Mouse (Mus musculus): ENCODE measurements around the gene Lrp11.

Gene Lrp11

DNA sequence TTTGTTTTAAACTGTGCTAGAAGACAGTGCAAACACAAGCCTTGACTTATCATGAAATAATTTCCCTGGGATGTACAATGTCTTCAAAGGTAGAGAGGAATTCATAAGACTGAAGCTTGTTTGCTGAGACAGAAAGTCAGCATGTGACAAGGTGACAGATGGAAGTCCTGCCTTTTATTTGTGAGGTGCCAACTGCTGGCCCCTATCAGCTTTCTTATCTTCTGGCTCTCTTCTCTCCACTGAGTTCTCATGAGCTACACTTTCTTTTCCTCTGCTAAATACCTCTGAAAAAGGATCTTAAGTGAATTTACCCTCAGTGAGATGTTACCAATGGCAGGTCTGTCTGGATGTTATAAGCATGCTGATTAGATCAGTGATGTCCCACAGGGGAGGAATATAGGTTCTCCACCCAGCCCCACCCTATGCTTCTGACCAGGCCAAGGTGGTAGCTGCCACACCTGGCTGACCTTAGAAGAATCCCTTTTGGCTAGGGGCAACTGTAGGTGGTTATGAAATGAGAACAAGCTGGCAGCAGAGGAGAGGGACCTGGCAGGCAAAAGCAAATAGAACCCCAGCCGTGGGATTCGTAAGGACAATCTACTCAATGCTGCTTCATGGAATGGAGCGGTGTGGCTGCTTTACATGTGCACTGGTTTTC, 34.4 kb downstream of the Lrp11 start:
- DNase-seq (ENCODE audit: low spot score in 2 of 2): no peak

DNA sequence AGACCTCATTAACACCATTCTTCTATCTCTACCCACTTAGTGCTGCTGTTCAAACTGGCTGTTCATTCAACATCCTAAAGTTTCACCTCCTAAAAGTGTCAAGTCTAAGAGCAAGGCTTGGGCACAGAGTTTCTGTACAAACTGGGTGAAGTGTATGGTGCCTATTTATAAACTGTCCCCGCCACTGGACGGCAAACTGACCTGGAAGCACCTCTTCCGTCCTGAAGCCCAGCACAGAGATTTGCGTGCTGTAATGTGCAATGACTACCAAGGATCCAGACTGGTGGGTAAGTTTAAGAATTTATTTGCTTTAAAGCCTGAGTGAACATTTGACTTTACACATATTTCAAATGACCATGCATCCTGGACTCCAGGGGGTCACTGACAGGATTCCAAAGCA, 39.5 kb downstream of the Lrp11 start:
- DNase-seq (ENCODE audit: low spot score in 2 of 2): no peak

- DNase-seq (ENCODE audit: low spot score in 2 of 2): no peak
Measured at GRCm38 (mm10) chr10:7630286-7630685, 40.7 kb downstream of the Lrp11 start.

DNA sequence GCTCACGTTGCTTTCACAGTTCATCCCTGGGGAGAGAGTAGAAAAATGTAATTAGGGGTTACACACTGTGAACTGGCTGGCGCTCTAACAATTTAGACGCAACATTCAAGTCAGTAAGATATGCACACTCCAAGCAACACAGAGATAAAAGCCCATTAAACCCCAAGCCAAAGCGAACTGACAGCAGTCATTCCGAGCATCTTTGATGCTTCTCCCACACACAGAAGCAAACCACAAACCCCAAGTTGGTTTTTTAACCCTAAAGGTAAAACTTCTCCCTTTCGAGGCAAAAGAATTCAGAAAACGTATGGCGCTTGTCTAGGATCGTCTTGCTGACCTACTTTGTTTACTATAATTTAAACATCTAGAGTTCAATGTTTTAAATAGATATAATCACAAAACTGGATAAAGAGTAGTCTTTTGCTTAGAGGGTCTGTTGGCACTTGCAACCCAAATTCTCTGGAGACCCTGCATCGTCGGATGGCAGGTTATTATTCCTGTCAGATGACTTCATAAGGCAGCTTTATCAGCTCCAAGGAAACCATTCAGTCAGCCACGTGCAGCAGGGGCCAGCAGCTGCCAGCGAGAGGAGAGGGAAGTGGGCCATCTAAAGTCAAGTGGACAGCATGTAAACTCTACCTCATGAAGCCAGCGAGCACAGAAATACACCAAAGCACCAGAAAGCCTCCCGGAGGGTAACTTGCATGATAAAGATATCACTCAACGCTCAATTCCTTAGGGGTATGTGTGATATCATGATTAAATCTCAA, 41.5 kb downstream of the Lrp11 start:
- no peak for DNase-seq (ENCODE audit: low spot score in 2 of 2)

GRCm38 (mm10) chr10:7640366-7640765, 50.8 kb downstream of the Lrp11 start:
- DNase-seq (ENCODE audit: low spot score in 2 of 2): no peak

GRCm38 (mm10) chr10:7645911-7646310, 56.3 kb downstream of the Lrp11 start:
- no peak for DNase-seq (ENCODE audit: low spot score in 2 of 2)

GRCm38 (mm10) chr10:7649059-7649458, 59.5 kb downstream of the Lrp11 start:
- DNase-seq (ENCODE audit: low spot score in 2 of 2): no peak

DNA sequence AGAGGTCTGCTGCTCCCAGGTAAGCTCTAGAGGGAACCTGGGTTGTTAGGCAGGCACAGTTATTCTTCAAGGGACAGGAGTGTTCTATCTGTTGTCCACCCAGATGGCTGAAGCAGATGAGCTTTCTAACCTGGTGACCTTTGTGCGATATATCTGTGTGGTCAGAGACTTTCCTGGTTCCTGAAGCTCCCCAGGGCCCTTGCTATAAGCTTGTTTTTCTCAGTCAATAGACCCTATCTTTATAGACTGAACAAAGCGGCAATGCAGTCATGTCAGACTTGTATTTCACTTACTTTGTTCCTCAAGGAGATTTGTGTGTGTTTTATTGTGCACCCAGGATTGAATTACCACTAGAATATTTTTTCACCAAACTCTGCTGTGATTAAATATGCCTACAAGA, 61.5 kb downstream of the Lrp11 start:
- DNase-seq (ENCODE audit: low spot score in 2 of 2): no peak

GRCm38 (mm10) chr10:7662471-7663141, 73.0 kb downstream of the Lrp11 start:
- DNase-seq (ENCODE audit: low spot score in 2 of 2): peak in 1 of 2 experiments; percentile 39

DNA sequence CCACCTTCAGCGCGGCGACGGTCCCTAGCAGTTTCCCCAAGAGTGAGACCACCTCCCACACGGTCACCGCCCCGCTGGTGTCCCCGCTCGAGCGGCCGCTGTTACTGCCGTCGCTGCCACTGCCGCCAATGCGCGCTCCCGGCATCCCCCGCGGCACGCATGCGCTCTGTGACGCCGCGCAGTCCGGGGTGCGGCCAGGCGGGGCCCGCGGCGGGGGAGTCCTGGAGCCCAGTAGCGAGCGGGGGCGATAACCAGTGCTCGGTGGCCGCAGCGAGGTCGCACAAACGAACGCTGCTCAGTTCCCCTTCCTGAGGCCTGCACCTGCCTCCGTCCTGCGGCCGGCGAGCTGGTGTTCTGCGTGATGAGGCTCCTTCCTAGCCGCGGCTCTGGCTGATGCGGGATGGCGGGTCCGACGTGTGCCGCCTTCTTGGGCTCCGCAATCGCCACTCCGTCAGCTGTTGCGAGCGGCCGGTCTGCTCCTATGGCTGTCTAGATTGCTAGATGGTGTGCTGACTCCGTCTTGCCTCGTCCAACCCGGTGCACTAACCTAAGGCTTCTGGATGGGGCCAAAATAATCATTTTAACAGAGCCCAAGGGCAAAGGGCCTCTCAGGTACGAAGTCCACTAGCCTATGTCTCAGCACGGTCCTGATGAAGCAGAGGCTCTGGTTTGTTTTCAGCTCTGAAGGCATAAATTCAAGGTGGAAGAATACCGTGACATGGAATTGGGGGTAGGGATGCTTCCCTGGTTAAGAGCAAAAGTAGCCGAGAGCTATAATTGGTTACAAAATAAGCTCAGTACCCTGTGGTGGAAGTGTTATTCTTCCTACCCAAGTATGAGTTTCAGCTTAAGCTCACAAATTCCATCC, 73.8 kb downstream of the Lrp11 start:
- DNase-seq (ENCODE audit: low spot score in 2 of 2): peak; percentile 86 to 92

- DNase-seq (ENCODE audit: low spot score in 2 of 2): no peak
Measured at GRCm38 (mm10) chr10:7664027-7664526, 74.5 kb downstream of the Lrp11 start.

- DNase-seq (ENCODE audit: low spot score in 2 of 2): no peak
Measured at GRCm38 (mm10) chr10:7664889-7665288, 75.3 kb downstream of the Lrp11 start.

DNA sequence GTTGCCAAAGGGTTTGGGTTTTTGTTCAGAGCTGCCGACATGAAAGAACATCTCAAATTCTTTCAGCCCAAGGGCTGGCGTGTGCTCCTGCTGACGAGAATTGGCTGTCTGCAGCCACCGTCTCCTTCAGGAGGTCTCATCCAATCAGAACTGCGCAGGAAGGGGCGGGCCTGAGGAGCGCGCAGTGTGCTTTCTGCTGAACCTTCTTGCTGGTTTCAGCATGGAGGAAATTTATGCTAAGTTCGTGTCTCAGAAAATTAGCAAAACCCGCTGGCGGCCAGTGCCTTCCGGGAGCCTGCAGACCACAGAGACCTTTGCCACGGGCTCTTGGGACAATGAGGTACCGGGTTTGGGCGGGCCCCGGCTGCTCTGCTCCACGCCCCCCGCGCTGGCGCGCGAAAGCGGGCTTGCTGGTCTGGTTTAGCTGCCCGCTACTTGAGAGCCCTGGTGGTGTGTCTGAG, 77.8 kb downstream of the Lrp11 start, which contains the start of gene Nup43:
Nup43 (plus strand) TSS at position 162 of the 461 bp plus-strand sequence.
- peak; percentile 83 to 89 for DNase-seq (ENCODE audit: low spot score in 2 of 2)

DNA sequence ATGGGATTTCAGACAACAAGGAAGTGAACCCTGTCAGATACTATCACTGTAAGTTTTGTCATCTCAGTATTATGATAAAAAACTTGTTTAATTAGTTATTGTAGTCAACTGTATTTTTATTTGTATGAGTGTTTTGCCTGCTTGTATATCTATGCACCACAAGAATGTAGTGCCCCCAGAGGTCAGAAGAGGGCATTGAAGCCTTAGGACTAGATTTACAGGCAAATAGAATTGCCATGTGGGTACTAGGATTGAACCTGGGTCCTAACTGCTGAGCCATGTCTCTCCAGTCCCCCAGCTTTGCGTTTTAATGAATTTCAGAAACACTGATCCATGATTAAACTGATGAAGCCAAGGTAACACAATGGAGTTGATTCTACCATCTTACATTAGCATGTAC, 84.1 kb downstream of the Lrp11 start:
- DNase-seq (ENCODE audit: low spot score in 2 of 2): no peak

All from frontal cortex, postnatal 10 days (tissue).